ENCODE assay signal across 19 mouse cellular contexts in genomic region chr14:121985477-121985876, GRCm38 (mm10). TPM values are rescaled to one million over a fixed set of nuclear protein-coding genes. Genes with fewer than 3 reads are reported as not detected.
DNase-seq lines count a peak whose midpoint lies in the region; ATAC-seq and TF ChIP-seq lines count a peak whose summit lies in the region.
"Had no signal": no experiment of that assay in that cellular context is flagged by ENCODE, and none has a peak within 500 bp of the region (broad histone marks: within the 10 kb centered on the region; RNA-seq: fewer than 3 reads in every experiment).

No protein-coding gene starts in this region.

- peaks cover 0 to 40% of the 10 kb centered on the region in 2 experiments for H3K36me3 ChIP-seq in CH12.LX (replicated peaks in 1 of 2; ENCODE audit: control insufficient read depth in 1 of 2, insufficient read depth in 1 of 2, low read length in 1 of 2)
- no peaks in the 10 kb centered on the region for H3K36me3 ChIP-seq in forebrain, embryonic 11.5 days (ENCODE audit: control insufficient read depth, insufficient read depth, low read length)
- H3K36me3 ChIP-seq: forebrain, embryonic 15.5 days; hindbrain, embryonic 13.5 days; intestine, embryonic 15.5 days; limb, embryonic 12.5 days; midbrain, embryonic 15.5 days had no signal

- peaks cover 5 to 39% of the 10 kb centered on the region in 2 experiments; a peak in 3 of 4 replicates for H3K4me1 ChIP-seq in CH12.LX (ENCODE audit: control insufficient read depth in 1 of 2, insufficient read depth in 2 of 2)
- H3K4me1 ChIP-seq in forebrain, embryonic 11.5 days (replicated peaks; ENCODE audit: control insufficient read depth, insufficient read depth, low read length), result no peaks in the 10 kb centered on the region
- H3K4me1 ChIP-seq: forebrain, embryonic 15.5 days; hindbrain, embryonic 13.5 days; intestine, embryonic 15.5 days; limb, embryonic 12.5 days; midbrain, embryonic 15.5 days had no signal

- H3K9me3 ChIP-seq in CH12.LX (replicated peaks; ENCODE audit: low read length), result no peaks in the 10 kb centered on the region
- H3K9me3 ChIP-seq in forebrain, embryonic 11.5 days (ENCODE audit: control insufficient read depth, low read length), result no peaks in the 10 kb centered on the region
- H3K9me3 ChIP-seq: forebrain, embryonic 15.5 days; hindbrain, embryonic 13.5 days; intestine, embryonic 15.5 days; limb, embryonic 12.5 days; midbrain, embryonic 15.5 days had no signal

- H3K9ac ChIP-seq in CH12.LX (ENCODE audit: insufficient read depth, low read depth), result no peak overlapping the region
- no peak overlapping the region for H3K9ac ChIP-seq in forebrain, embryonic 11.5 days (ENCODE audit: low read length)
- H3K9ac ChIP-seq: forebrain, embryonic 15.5 days; hindbrain, embryonic 13.5 days; intestine, embryonic 15.5 days; limb, embryonic 12.5 days; midbrain, embryonic 15.5 days had no signal

- TF ChIP-seq POLR2A in CH12.LX (IDR thresholded peaks at IDR 0.05; ENCODE audit: low read depth, low read length), result no peak

- TF ChIP-seq EP300 in CH12.LX (IDR thresholded peaks at IDR 0.05; ENCODE audit: low read length), result peak; percentile 24; the same call in 1 of the 2 replicates

- H3K4me2 ChIP-seq in CH12.LX (ENCODE audit: insufficient read depth, low read depth, poor library complexity, severe bottlenecking), result no peak overlapping the region
- H3K4me2 ChIP-seq in forebrain, embryonic 11.5 days (ENCODE audit: low read depth, low read length, severe bottlenecking), result no peak overlapping the region
- H3K4me2 ChIP-seq: forebrain, embryonic 15.5 days; hindbrain, embryonic 13.5 days; intestine, embryonic 15.5 days; limb, embryonic 12.5 days; midbrain, embryonic 15.5 days had no signal

- no peak for DNase-seq in layer of hippocampus, adult 2 months (ENCODE audit: low spot score in 2 of 2)
- DNase-seq in layer of hippocampus, adult 8-10 months (ENCODE audit: low spot score in 2 of 2), result no peak
- no peak for DNase-seq in CH12.LX (ENCODE audit: extremely low read depth)
- DNase-seq in brain, adult 2 months (ENCODE audit: low read depth, low spot score), result peak; percentile 30
- DNase-seq in forebrain, embryonic 11.5 days (ENCODE audit: low spot score), result no peak
- no peak for DNase-seq in kidney, postnatal 4 days
- no peak for DNase-seq in Muller cell, postnatal 12 days (ENCODE audit: inconsistent ontology term)
- DNase-seq: adrenal gland, postnatal 14 days; cerebellum, postnatal 10 days; gastrocnemius, postnatal 10 days; thymus, adult 2 months had no signal

- no peak for TF ChIP-seq CTCF in layer of hippocampus, adult 2 months (conservative IDR thresholded peaks at IDR 0.05)
- TF ChIP-seq CTCF in CH12.LX (conservative IDR thresholded peaks at IDR 0.05 in 1 of 2, IDR thresholded peaks at IDR 0.05 in 1 of 2; ENCODE audit: low read depth in 2 of 2, low read length in 2 of 2), result no peak

- H3K27me3 ChIP-seq in CH12.LX (replicated peaks), result no peaks in the 10 kb centered on the region
- no peaks in the 10 kb centered on the region for H3K27me3 ChIP-seq in forebrain, embryonic 11.5 days (ENCODE audit: control insufficient read depth, insufficient read depth, low read length)
- H3K27me3 ChIP-seq: forebrain, embryonic 15.5 days; hindbrain, embryonic 13.5 days; intestine, embryonic 15.5 days; limb, embryonic 12.5 days; midbrain, embryonic 15.5 days had no signal

- TF ChIP-seq RAD21 in CH12.LX (IDR thresholded peaks at IDR 0.05; ENCODE audit: low read depth, low read length), result no peak

- no peak overlapping the region for H3K4me3 ChIP-seq in layer of hippocampus, adult 2 months
- H3K4me3 ChIP-seq in CH12.LX (replicated peaks in 1 of 3; ENCODE audit: low read depth in 2 of 3, low read length in 2 of 3, poor library complexity in 1 of 3), result no peak overlapping the region
- no peak overlapping the region for H3K4me3 ChIP-seq in forebrain, embryonic 11.5 days (ENCODE audit: low read depth, low read length)
- H3K4me3 ChIP-seq: forebrain, embryonic 15.5 days; hindbrain, embryonic 13.5 days; intestine, embryonic 15.5 days; limb, embryonic 12.5 days; midbrain, embryonic 15.5 days had no signal

- WGBS in forebrain, embryonic 11.5 days, result 86% methylated on average over 3 of the region's 3 CpGs

- H3K27ac ChIP-seq in layer of hippocampus, adult 2 months, result peak overlapping the region; percentile 9; the same call in 1 of the 2 replicates
- no peak overlapping the region for H3K27ac ChIP-seq in CH12.LX (ENCODE audit: insufficient read depth, low read depth)
- H3K27ac ChIP-seq in forebrain, embryonic 11.5 days (ENCODE audit: low read depth, low read length), result no peak overlapping the region
- H3K27ac ChIP-seq: forebrain, embryonic 15.5 days; hindbrain, embryonic 13.5 days; intestine, embryonic 15.5 days; limb, embryonic 12.5 days; midbrain, embryonic 15.5 days had no signal

- in situ Hi-C loops in CH12.LX (cut with MboI; ENCODE audit: low pct_ligation_motif_present, low pct_unique_long_range_greater_than_20kb, low sequenced_read_pairs), result no loop called here

- H3K79me2 ChIP-seq in CH12.LX (replicated peaks; ENCODE audit: control insufficient read depth, extremely low read depth, insufficient read depth, poor library complexity, severe bottlenecking), result no peaks in the 10 kb centered on the region

- peak; percentile 84 for ATAC-seq in megakaryocyte progenitor cell, adult 5-6 weeks (replicated peaks; ENCODE audit: poor library complexity)
- no peak for ATAC-seq in forebrain, embryonic 11.5 days (replicated peaks; ENCODE audit: low FRiP score)
- ATAC-seq: forebrain, embryonic 15.5 days; intestine, embryonic 15.5 days; midbrain, embryonic 15.5 days had no signal

- dilution Hi-C loops in CH12.LX (cut with MboI; ENCODE audit: extremely low pct_ligation_motif_present, extremely low pct_unique_long_range_greater_than_20kb, low sequenced_read_pairs), result no loop called here

TF ChIP-seq in CH12.LX, 34 proteins besides CTCF, POLR2A, EP300 and RAD21:
- TF ChIP-seq NELFE (IDR thresholded peaks at IDR 0.05; ENCODE audit: low read depth, low read length) (no peak), MXI1 (IDR thresholded peaks at IDR 0.05; ENCODE audit: low read depth, low read length) (no peak), MAZ (IDR thresholded peaks at IDR 0.05; ENCODE audit: low read depth, low read length) (no peak), RCOR1 (conservative IDR thresholded peaks at IDR 0.05; ENCODE audit: low read depth, low read length) (no peak)

RNA-seq across cellular contexts. Expression of gene Gpr183, which starts 20.5 kb away (rescaled TPM):
- total RNA-seq in layer of hippocampus, adult 2 months (2021), result 1 to 10 TPM in 1 of 2 experiments, under 1 TPM in 1; 0.56 to 1.0 TPM
- 1 to 10 TPM in 2 of 4 experiments, under 1 TPM in 2; 0.50 to 7.3 (median 2.6) TPM for total RNA-seq in layer of hippocampus, adult 8-10 months (2022)
- total RNA-seq in CH12.LX (2012; rRNA removed), result 3.6 and 4.0 TPM in 2 replicates
- 16.2 and 16.3 TPM in 2 replicates for total RNA-seq in CH12.LX (2014; rRNA removed)
- polyA plus RNA-seq in CH12.LX (2012; ENCODE audit: insufficient read length, low read depth), result 8.3 and 8.7 TPM in 2 replicates
- 4.0 and 7.1 TPM in 2 replicates for total RNA-seq in megakaryocyte progenitor cell, adult 5-6 weeks (2015)
- 2.2 and 3.5 TPM in 2 replicates for total RNA-seq in megakaryocyte progenitor cell, adult 5-6 weeks (2017)
- 1.9 and 2.4 TPM in 2 replicates for polyA plus RNA-seq in forebrain, embryonic 11.5 days (2014; fragmentation: Nextera tagmentation; extraction: Ambion mirVana)

RNA-seq across cellular contexts. Expression of gene Timm8a2, which starts 49.0 kb away (rescaled TPM):
- total RNA-seq in layer of hippocampus, adult 2 months (2021), result not detected
- total RNA-seq in layer of hippocampus, adult 8-10 months (2022), result not detected
- total RNA-seq in CH12.LX (2012; rRNA removed) (not detected in 2 replicates), CH12.LX (2014; rRNA removed) (not detected in 2 replicates)
- not detected in 2 replicates for polyA plus RNA-seq in CH12.LX (2012; ENCODE audit: insufficient read length, low read depth)
- total RNA-seq in megakaryocyte progenitor cell, adult 5-6 weeks (2015), result not detected in 2 replicates
- not detected in 2 replicates for total RNA-seq in megakaryocyte progenitor cell, adult 5-6 weeks (2017)
- polyA plus RNA-seq in forebrain, embryonic 11.5 days (2014; fragmentation: Nextera tagmentation; extraction: Ambion mirVana), result not detected in 2 replicates
- total RNA-seq: adrenal gland, postnatal 14 days; gastrocnemius, postnatal 10 days had no signal
- polyA plus RNA-seq: forebrain, embryonic 15.5 days; hindbrain, embryonic 13.5 days; intestine, embryonic 15.5 days; limb, embryonic 12.5 days; lung, embryonic 16.5 days; midbrain, embryonic 15.5 days; neural tube, embryonic 11.5 days had no signal
